Mouse (Mus musculus) lung, postnatal 0 days (tissue): Measurements from ENCODE around the gene Clec12a. TPM values are rescaled to one million over a fixed set of nuclear protein-coding genes. Genes with fewer than 3 reads are reported as not detected.
A peak's percentile ranks its signal among the peaks of the same experiment; 100 is the strongest.
"Not testable (repeated sequence)": the region's sequence is repeated elsewhere in the genome, so short reads cannot be mapped to it uniquely, and the experiment has no call there.

Source experiments
- ATAC-seq: fragments of 200-750 bp; cut with Nextera tagmentation; 2 replicates; pipeline ENCODE4 v1.8.0; 2017; ENCODE audit warnings: moderate library complexity
- DNase-seq: peaks from one replicate; pipeline ENCODE4 v3.0.0-alpha.2; 2016; ENCODE audit warnings: low spot score
- H3K27ac ChIP-seq: fragments of 300-500 bp; sonication (generic); 2 replicates; pipeline ENCODE4 v1.5.1; 2014; ENCODE audit warnings: antibody characterized with exemption, mild to moderate bottlenecking, low read length, mixed read lengths
- H3K27me3 ChIP-seq: fragments of 300-500 bp; sonication (generic); replicated peaks from 2 replicates; pipeline ENCODE4 v1.6.1; 2014; ENCODE audit warnings: low read length, mixed read lengths; ENCODE audit not compliant: insufficient read depth
- H3K36me3 ChIP-seq: fragments of 300-500 bp; sonication (generic); 2 replicates; pipeline ENCODE4 v1.6.1; 2014; ENCODE audit warnings: low read length, mixed read lengths; ENCODE audit not compliant: insufficient read depth
- H3K4me1 ChIP-seq: fragments of 300-500 bp; sonication (generic); 2 replicates; pipeline ENCODE4 v1.6.1; 2014; ENCODE audit warnings: antibody characterized with exemption, low read depth, low read length, mixed read lengths; ENCODE audit not compliant: insufficient read depth
- H3K4me2 ChIP-seq: fragments of 300-500 bp; sonication (generic); replicated peaks from 2 replicates; pipeline ENCODE4 v1.6.1; 2014; ENCODE audit warnings: low read depth, mild to moderate bottlenecking, low read length, moderate library complexity, mixed read lengths
- H3K4me3 ChIP-seq: fragments of 300-500 bp; sonication (generic); 2 replicates; pipeline ENCODE4 v1.5.1; 2014; ENCODE audit warnings: low read depth, low read length
- H3K9ac ChIP-seq: fragments of 300-500 bp; sonication (generic); replicated peaks from 2 replicates; pipeline ENCODE4 v1.6.1; 2014; ENCODE audit warnings: low read depth, mild to moderate bottlenecking
- H3K9me3 ChIP-seq: fragments of 300-500 bp; sonication (generic); 2 replicates; pipeline ENCODE4 v1.6.1; 2016; ENCODE audit warnings: low read length, mixed read lengths
- CTCF ChIP-seq: IDR thresholded peaks from 2 replicates; pipeline ENCODE4 v1.5.1; 2016; ENCODE audit warnings: antibody characterized with exemption, mild to moderate bottlenecking
- EP300 ChIP-seq: IDR thresholded peaks from 2 replicates; pipeline ENCODE4 v1.6.1; 2016; ENCODE audit warnings: antibody characterized with exemption, mild to moderate bottlenecking, control low read depth
- WGBS: fragments of 180-500 bp; shearing (Covaris S2); extraction: QIAGEN DNeasy Blood & Tissue Kit; methylation state at CpG from one replicate; pipeline ENCODE4 v1.1.7; 2014; 5-methylcytosine and 5-hydroxymethylcytosine counted together
- polyA plus RNA-seq: library from polyadenylated mRNA; unstranded; fragments of >200 nt; fragmentation: Nextera tagmentation; extraction: Ambion mirVana; gene quantifications from 2 replicates; pipeline ENCODE4 v1.2.1, GENCODE M21; 2015

The Clec12a gene
- polyA plus RNA-seq, result 4.0 and 4.3 TPM in 2 replicates

- not testable (repeated sequence) for H3K9ac ChIP-seq, H3K4me1 ChIP-seq, H3K4me3 ChIP-seq, H3K9me3 ChIP-seq, H3K36me3 ChIP-seq, DNase-seq, H3K27me3 ChIP-seq, ATAC-seq, H3K4me2 ChIP-seq, H3K27ac ChIP-seq
- 69% methylated on average over 4 of the region's 4 CpGs for WGBS
Observed at GRCm38 (mm10) chr6:129342391-129342790, at the start of gene Clec12a. Clec12a (plus strand) TSS chr6:129342691.

- H3K27me3 ChIP-seq, result no peaks in the 10 kb centered on the region
- H3K4me1 ChIP-seq, result no peaks in the 10 kb centered on the region
- 13% methylated on average over 1 of the region's 1 CpGs for WGBS
- H3K4me3 ChIP-seq, result no peak overlapping the region
- DNase-seq (no peak), ATAC-seq (no peak)
- no peak overlapping the region for H3K27ac ChIP-seq
- no peaks in the 10 kb centered on the region for H3K36me3 ChIP-seq
- H3K9ac ChIP-seq, result no peak overlapping the region
- TF ChIP-seq EP300 (no peak), CTCF (no peak)
- no peak overlapping the region for H3K4me2 ChIP-seq
- no peaks in the 10 kb centered on the region for H3K9me3 ChIP-seq
Observed at GRCm38 (mm10) chr6:129304180-129304579, 38.3 kb upstream of the Clec12a start.

- 80% methylated on average over 3 of the region's 3 CpGs for WGBS
- Histone ChIP-seq H3K36me3 (no peaks in the 10 kb centered on the region), H3K27ac (no peak overlapping the region), H3K9ac (no peak overlapping the region), H3K4me1 (no peaks in the 10 kb centered on the region), H3K27me3 (no peaks in the 10 kb centered on the region), H3K4me2 (no peak overlapping the region), H3K9me3 (no peaks in the 10 kb centered on the region), H3K4me3 (no peak overlapping the region)
- DNase-seq (no peak), ATAC-seq (no peak)
- no peak for TF ChIP-seq CTCF
- TF ChIP-seq EP300, result no peak
Observed at GRCm38 (mm10) chr6:129312499-129312898, 30.0 kb upstream of the Clec12a start.

- DNase-seq, result no peak
- H3K27ac ChIP-seq, result no peak overlapping the region
- WGBS, result 77% methylated on average over 3 of the region's 3 CpGs
- no peaks in the 10 kb centered on the region for H3K9me3 ChIP-seq
- no peaks in the 10 kb centered on the region for H3K36me3 ChIP-seq
- no peaks in the 10 kb centered on the region for H3K27me3 ChIP-seq
- ATAC-seq, result no peak
- H3K9ac ChIP-seq, result no peak overlapping the region
- TF ChIP-seq CTCF, result no peak
- no peak for TF ChIP-seq EP300
- no peaks in the 10 kb centered on the region for H3K4me1 ChIP-seq
- no peak overlapping the region for H3K4me2 ChIP-seq
- H3K4me3 ChIP-seq, result no peak overlapping the region
Observed at GRCm38 (mm10) chr6:129314655-129315168, 27.8 kb upstream of the Clec12a start.

- Histone ChIP-seq H3K9me3 (no peaks in the 10 kb centered on the region), H3K4me3 (no peak overlapping the region), H3K4me1 (no peaks in the 10 kb centered on the region), H3K27me3 (no peaks in the 10 kb centered on the region), H3K9ac (no peak overlapping the region), H3K36me3 (no peaks in the 10 kb centered on the region), H3K4me2 (no peak overlapping the region), H3K27ac (no peak overlapping the region)
- 68% methylated on average over 1 of the region's 1 CpGs for WGBS
- DNase-seq, result no peak
- no peak for ATAC-seq
- TF ChIP-seq CTCF, result no peak
- no peak for TF ChIP-seq EP300
Observed at GRCm38 (mm10) chr6:129315698-129316097, 26.8 kb upstream of the Clec12a start.

- WGBS, result 69% methylated on average over 2 of the region's 2 CpGs
- no peaks in the 10 kb centered on the region for H3K27me3 ChIP-seq
- H3K4me2 ChIP-seq, result no peak overlapping the region
- no peaks in the 10 kb centered on the region for H3K9me3 ChIP-seq
- no peak overlapping the region for H3K9ac ChIP-seq
- H3K27ac ChIP-seq, result no peak overlapping the region
- no peak overlapping the region for H3K4me3 ChIP-seq
- ATAC-seq (no peak), DNase-seq (no peak)
- H3K4me1 ChIP-seq, result no peaks in the 10 kb centered on the region
- TF ChIP-seq CTCF (no peak), EP300 (no peak)
- H3K36me3 ChIP-seq, result no peaks in the 10 kb centered on the region
Observed at GRCm38 (mm10) chr6:129316463-129316862, 26.0 kb upstream of the Clec12a start.

- Histone ChIP-seq H3K36me3 (no peaks in the 10 kb centered on the region), H3K4me3 (no peak overlapping the region), H3K4me2 (no peak overlapping the region), H3K9ac (no peak overlapping the region), H3K9me3 (no peaks in the 10 kb centered on the region), H3K27me3 (no peaks in the 10 kb centered on the region), H3K4me1 (no peaks in the 10 kb centered on the region), H3K27ac (no peak overlapping the region)
- no peak for ATAC-seq
- TF ChIP-seq CTCF (peak; percentile 21), EP300 (no peak)
- DNase-seq, result no peak
- 35% methylated on average over 1 of the region's 1 CpGs for WGBS
Observed at GRCm38 (mm10) chr6:129318395-129318794, 24.1 kb upstream of the Clec12a start.
